Mouse (Mus musculus): ENCODE data around the gene Rpl13.

GRCm38 (mm10) chr8:123082993-123083392 lies 19.2 kb upstream of the Rpl13 start:
- TF ChIP-seq CTCF (IDR thresholded peaks at IDR 0.05; ENCODE audit: insufficient read depth, low read length) (no peak), POLR2A (IDR thresholded peaks at IDR 0.05; ENCODE audit: borderline replicate concordance, extremely low read depth, low read depth, low read length) (no peak)

Measured in lung, adult 2 months (tissue).